Mouse (Mus musculus): ENCODE results near the gene Glyat. TPM values are rescaled to one million over a fixed set of nuclear protein-coding genes. Genes with fewer than 3 reads are reported as not detected.

The Glyat gene
- total and polyA plus RNA-seq, 3 experiments: not detected

- no peaks in the 10 kb centered on the region for H3K4me1 ChIP-seq (ENCODE audit: control insufficient read depth in 1 of 2, insufficient read depth in 2 of 2, low read length in 2 of 2)
- TF ChIP-seq CHD2 (IDR thresholded peaks at IDR 0.05; ENCODE audit: low read length): no peak
- no peak for TF ChIP-seq GABPA (IDR thresholded peaks at IDR 0.05; ENCODE audit: low read depth, low read length)
- TF ChIP-seq MAZ (IDR thresholded peaks at IDR 0.05; ENCODE audit: low read depth, low read length): no peak
- no peak for TF ChIP-seq JUND (IDR thresholded peaks at IDR 0.05; ENCODE audit: low read depth, low read length)
- no peak for TF ChIP-seq SMC3 (IDR thresholded peaks at IDR 0.05; ENCODE audit: low read depth, low read length)
- no peak for TF ChIP-seq CHD1 (IDR thresholded peaks at IDR 0.05; ENCODE audit: low read depth, low read length)
- no peak for TF ChIP-seq MEF2A (IDR thresholded peaks at IDR 0.05; ENCODE audit: extremely low read depth, insufficient replicate concordance, low read depth, low read length, poor library complexity, severe bottlenecking)
Measured at GRCm38 (mm10) chr19:12634259-12634658, 1.2 kb downstream of the Glyat start.

DNA sequence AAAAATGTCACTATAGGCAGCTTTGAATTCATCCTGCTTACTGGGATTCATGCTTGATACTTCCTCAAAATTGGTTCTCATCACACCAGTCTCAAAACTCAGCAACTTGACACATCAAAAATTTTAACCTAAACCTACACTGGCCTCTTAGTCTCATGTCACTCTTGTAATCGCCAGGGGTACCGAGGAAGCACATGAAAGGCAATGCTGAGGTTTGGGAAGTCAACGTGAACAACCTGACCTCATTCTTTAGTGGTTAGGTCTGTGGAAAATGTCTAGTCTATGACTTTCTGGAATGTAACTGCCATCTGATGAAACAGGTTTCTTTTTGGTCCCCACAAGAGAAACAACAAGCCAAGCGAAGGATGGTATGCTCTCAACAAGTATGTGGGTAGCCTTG is 1.9 kb downstream of the Glyat start:
- H3K79me2 ChIP-seq (ENCODE audit: control insufficient read depth, insufficient read depth, low read length, poor library complexity): no peaks in the 10 kb centered on the region
- no peak overlapping the region for H3K27ac ChIP-seq (ENCODE audit: control insufficient read depth, low read depth, low read length)
- H3K4me3 ChIP-seq (ENCODE audit: control insufficient read depth in 1 of 2, insufficient read depth in 1 of 2, low read depth in 2 of 2, low read length in 2 of 2): no peak overlapping the region
- no peak for TF ChIP-seq SIN3A (IDR thresholded peaks at IDR 0.05; ENCODE audit: low read length)
- no peaks in the 10 kb centered on the region; a peak in 2 of 4 replicates for H3K27me3 ChIP-seq (ENCODE audit: control insufficient read depth in 1 of 2, insufficient read depth in 2 of 2, low read length in 2 of 2)
- no peaks in the 10 kb centered on the region for H3K4me1 ChIP-seq (ENCODE audit: control insufficient read depth in 1 of 2, insufficient read depth in 2 of 2, low read length in 2 of 2)
- no peak for DNase-seq (ENCODE audit: low read depth, low spot score)
- no peaks in the 10 kb centered on the region for H3K36me3 ChIP-seq (ENCODE audit: control insufficient read depth in 1 of 2, insufficient read depth in 2 of 2, low read length in 2 of 2)
- H3K9ac ChIP-seq (ENCODE audit: control insufficient read depth, low read depth, low read length, poor library complexity, severe bottlenecking): no peak overlapping the region
- no peaks in the 10 kb centered on the region for H3K9me3 ChIP-seq (replicated peaks; ENCODE audit: insufficient read depth, low read length)

More at GRCm38 (mm10) chr19:12634259-12634658, 1.2 kb downstream of the Glyat start:
- no peak overlapping the region for H3K4me3 ChIP-seq (ENCODE audit: control insufficient read depth in 1 of 2, insufficient read depth in 1 of 2, low read depth in 2 of 2, low read length in 2 of 2)
- no peaks in the 10 kb centered on the region for H3K79me2 ChIP-seq (ENCODE audit: control insufficient read depth, insufficient read depth, low read length, poor library complexity)
- no peaks in the 10 kb centered on the region; a peak in 2 of 4 replicates for H3K27me3 ChIP-seq (ENCODE audit: control insufficient read depth in 1 of 2, insufficient read depth in 2 of 2, low read length in 2 of 2)
- DNase-seq (ENCODE audit: low read depth, low spot score): no peak
- H3K27ac ChIP-seq (ENCODE audit: control insufficient read depth, low read depth, low read length): no peak overlapping the region
- no peaks in the 10 kb centered on the region for H3K36me3 ChIP-seq (ENCODE audit: control insufficient read depth in 1 of 2, insufficient read depth in 2 of 2, low read length in 2 of 2)
- H3K9ac ChIP-seq (ENCODE audit: control insufficient read depth, low read depth, low read length, poor library complexity, severe bottlenecking): no peak overlapping the region
- no peaks in the 10 kb centered on the region for H3K9me3 ChIP-seq (replicated peaks; ENCODE audit: insufficient read depth, low read length)

DNA sequence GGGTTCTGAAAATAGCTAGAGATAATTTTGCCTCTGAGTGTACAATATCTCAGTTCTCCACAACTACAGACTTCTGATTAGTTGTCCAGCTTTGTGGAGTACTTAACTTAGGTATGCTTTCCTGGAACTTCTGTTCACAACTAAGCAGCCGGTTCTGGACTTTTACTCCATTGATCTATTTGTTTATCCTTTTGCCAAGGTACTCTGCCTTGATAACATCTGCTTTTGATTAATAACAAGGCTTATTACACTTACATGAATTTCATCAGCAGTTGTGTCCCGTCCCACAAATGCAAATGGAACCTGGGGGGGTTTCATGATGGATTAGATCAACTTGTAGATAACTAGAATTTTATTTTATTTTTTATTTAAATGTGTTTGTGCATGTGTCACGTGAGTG is 3.8 kb downstream of the Glyat start:
- no peak overlapping the region for H3K9ac ChIP-seq (ENCODE audit: control insufficient read depth, low read depth, low read length, poor library complexity, severe bottlenecking)
- H3K36me3 ChIP-seq (ENCODE audit: control insufficient read depth in 1 of 2, insufficient read depth in 2 of 2, low read length in 2 of 2): no peaks in the 10 kb centered on the region
- no peak overlapping the region for H3K27ac ChIP-seq (ENCODE audit: control insufficient read depth, low read depth, low read length)
- no peaks in the 10 kb centered on the region; a peak in 2 of 4 replicates for H3K27me3 ChIP-seq (ENCODE audit: control insufficient read depth in 1 of 2, insufficient read depth in 2 of 2, low read length in 2 of 2)
- H3K9me3 ChIP-seq (replicated peaks; ENCODE audit: insufficient read depth, low read length): no peaks in the 10 kb centered on the region
- H3K4me1 ChIP-seq (ENCODE audit: control insufficient read depth in 1 of 2, insufficient read depth in 2 of 2, low read length in 2 of 2): no peaks in the 10 kb centered on the region
- no peak overlapping the region for H3K4me3 ChIP-seq (ENCODE audit: control insufficient read depth in 1 of 2, insufficient read depth in 1 of 2, low read depth in 2 of 2, low read length in 2 of 2)
- DNase-seq (ENCODE audit: low read depth, low spot score): no peak
- no peaks in the 10 kb centered on the region for H3K79me2 ChIP-seq (ENCODE audit: control insufficient read depth, insufficient read depth, low read length, poor library complexity)
- TF ChIP-seq MYC (IDR thresholded peaks at IDR 0.05; ENCODE audit: low read depth, low read length): no peak
- no peak for TF ChIP-seq TCF12 (IDR thresholded peaks at IDR 0.05; ENCODE audit: low read depth, low read length)
- TF ChIP-seq GATA1 (IDR thresholded peaks at IDR 0.05; ENCODE audit: low read depth, low read length): no peak
- no peak for TF ChIP-seq UBTF (IDR thresholded peaks at IDR 0.05; ENCODE audit: borderline replicate concordance, insufficient read depth, low read depth, low read length)
- no peak for TF ChIP-seq RAD21 (IDR thresholded peaks at IDR 0.05; ENCODE audit: low read depth, low read length)
- no peak for TF ChIP-seq ZC3H11A (IDR thresholded peaks at IDR 0.05; ENCODE audit: low read depth, low read length)
- TF ChIP-seq MXI1 (IDR thresholded peaks at IDR 0.05; ENCODE audit: low read depth, low read length): no peak
- TF ChIP-seq BHLHE40 (IDR thresholded peaks at IDR 0.05; ENCODE audit: borderline replicate concordance, low read depth, low read length): no peak
- TF ChIP-seq EP300 (IDR thresholded peaks at IDR 0.05; ENCODE audit: low read depth in 1 of 2, low read length in 2 of 2): no peak
- no peak for TF ChIP-seq ETS1 (IDR thresholded peaks at IDR 0.05; ENCODE audit: low read depth, low read length)
- TF ChIP-seq MAX (IDR thresholded peaks at IDR 0.05; ENCODE audit: low read length): no peak
- no peak for TF ChIP-seq SMC3 (IDR thresholded peaks at IDR 0.05; ENCODE audit: low read depth, low read length)
- TF ChIP-seq KAT2A (conservative IDR thresholded peaks at IDR 0.05; ENCODE audit: low read depth, low read length): no peak
- TF ChIP-seq USF2 (IDR thresholded peaks at IDR 0.05; ENCODE audit: borderline replicate concordance in 1 of 2, insufficient read depth in 1 of 2, low read depth in 1 of 2, low read length in 2 of 2): no peak
- TF ChIP-seq ELF1 (IDR thresholded peaks at IDR 0.05; ENCODE audit: low read depth, low read length): no peak
- no peak for TF ChIP-seq MAZ (IDR thresholded peaks at IDR 0.05; ENCODE audit: low read depth, low read length)
- no peak for TF ChIP-seq TAL1 (IDR thresholded peaks at IDR 0.05; ENCODE audit: low read length)
- no peak for TF ChIP-seq RCOR1 (IDR thresholded peaks at IDR 0.05; ENCODE audit: low read depth, low read length)
- no peak for TF ChIP-seq SIN3A (IDR thresholded peaks at IDR 0.05; ENCODE audit: low read length)

All from MEL (cell line).